Mouse (Mus musculus): ENCODE measurements around the gene Aldh1b1.
A peak's percentile ranks its signal among the peaks of the same experiment; 100 is the strongest.

Aldh1b1 gene

DNA sequence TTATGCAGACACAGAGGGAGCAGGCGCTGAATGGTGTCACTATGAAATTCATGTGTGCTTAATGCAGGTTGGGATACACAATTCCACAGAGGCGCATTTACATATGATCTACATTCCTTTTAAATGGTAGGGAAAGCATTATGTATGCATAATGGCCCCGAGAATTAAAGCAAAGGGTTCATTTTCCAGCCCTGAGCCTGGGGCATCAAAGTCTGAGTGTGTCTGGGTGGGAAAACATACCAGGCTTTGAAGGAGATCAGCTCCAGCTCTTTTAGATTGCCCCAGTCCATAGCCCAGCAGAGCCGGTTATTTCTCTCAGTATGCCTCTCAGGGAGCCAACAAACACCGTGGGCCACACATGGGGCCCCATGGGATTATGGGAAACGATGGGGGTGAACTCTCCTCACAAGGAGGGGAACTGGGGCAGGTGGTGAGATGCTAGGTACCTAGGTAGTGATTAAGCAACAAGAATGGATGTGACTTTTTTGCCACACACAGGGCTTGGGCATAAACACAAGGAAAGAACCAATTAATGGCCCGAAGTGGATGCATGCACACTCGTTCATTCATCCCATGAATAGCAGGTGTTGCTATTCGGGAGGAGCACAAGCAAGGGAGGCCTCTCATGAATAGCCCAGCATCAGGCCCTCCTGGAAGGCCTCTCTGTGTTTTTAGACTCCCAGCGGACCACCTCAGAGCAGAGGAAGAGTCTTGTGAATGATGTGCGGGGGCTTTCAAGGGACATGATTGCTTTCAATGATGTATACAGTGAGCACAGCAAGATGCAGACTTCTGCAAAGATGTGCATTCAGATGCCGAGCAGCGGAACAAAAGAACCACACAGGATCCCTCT lies 31.3 kb downstream of the Aldh1b1 start:
- DNase-seq = no peak

DNA sequence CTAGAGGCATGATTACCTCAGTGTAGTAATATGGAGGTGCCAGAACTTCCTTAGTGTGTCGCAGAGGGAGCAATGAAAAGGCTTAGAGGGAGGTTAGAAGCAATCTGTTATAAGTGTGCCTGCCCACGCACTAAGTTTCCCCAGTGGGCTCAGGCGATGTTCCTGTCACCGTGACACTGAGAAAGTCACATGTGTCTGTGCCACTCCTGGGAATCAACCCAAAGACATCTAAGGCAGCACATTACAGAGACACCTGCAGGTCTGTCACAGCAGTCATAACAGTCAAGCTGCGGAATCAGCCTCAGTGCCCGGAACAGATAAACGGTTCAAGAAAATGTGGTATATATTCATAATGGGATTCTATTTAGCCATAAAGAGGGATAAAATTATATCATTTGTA lies 33.2 kb downstream of the Aldh1b1 start:
- DNase-seq = no peak

DNA sequence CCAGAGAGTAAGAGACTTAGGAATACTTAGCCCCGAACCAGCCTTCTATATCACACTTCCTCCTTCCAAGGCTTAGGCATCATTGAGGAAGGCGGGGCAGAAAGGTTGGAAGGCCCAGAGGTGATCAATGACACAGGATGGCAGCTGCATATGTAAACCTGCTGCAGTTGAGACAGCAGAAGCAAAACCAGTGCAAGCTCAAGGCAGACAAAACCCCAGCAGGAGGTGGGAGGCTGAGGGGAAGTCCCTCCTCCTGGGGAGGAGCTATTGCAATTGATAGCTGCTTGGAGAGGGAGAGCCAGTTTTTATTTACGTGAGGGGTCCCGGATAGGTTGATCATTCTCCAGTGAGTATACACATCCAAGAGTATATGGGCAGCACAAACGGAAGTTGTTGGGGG lies 34.6 kb downstream of the Aldh1b1 start:
- DNase-seq = no peak

DNA sequence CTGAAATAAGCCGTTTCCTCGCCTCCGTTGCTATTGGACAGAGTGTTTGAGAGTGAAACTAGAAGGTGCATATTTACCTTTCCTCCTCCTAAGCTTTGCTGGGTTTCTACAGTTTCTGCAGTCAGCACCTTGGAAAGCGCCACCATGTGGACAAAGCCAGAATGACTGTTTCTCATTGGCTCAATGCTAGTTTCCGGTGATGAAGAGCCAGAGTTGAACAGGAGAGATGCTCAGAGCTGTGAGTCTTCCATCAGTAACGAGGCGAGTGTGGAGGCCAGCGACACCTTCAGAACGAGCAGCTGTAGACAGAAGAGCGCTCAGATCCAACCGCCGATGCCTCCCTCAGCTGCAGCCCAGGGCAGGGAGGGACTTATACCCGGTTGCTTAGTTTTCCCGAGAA lies 45.5 kb downstream of the Aldh1b1 start:
- DNase-seq = peak in 1 of 2 experiments; percentile 7

DNA sequence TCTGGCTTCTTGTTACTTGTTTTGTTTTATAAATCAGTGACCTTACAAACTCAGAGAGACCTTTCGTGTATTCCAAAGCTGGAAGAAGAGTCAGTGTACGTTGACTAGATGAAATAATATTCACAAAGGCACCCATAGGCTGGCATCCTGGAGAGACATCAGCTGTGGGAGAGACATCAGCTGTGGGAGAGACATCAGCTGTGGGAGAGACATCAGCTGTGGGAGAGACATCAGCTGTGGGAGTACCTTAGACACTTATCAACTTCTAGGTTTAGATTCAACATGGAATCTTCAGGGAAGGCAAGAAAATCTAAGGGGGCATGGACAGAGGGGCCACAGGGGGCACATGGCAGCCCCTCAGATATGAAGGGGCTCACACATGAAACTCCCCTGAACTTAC lies 47.4 kb downstream of the Aldh1b1 start:
- DNase-seq = no peak

DNA sequence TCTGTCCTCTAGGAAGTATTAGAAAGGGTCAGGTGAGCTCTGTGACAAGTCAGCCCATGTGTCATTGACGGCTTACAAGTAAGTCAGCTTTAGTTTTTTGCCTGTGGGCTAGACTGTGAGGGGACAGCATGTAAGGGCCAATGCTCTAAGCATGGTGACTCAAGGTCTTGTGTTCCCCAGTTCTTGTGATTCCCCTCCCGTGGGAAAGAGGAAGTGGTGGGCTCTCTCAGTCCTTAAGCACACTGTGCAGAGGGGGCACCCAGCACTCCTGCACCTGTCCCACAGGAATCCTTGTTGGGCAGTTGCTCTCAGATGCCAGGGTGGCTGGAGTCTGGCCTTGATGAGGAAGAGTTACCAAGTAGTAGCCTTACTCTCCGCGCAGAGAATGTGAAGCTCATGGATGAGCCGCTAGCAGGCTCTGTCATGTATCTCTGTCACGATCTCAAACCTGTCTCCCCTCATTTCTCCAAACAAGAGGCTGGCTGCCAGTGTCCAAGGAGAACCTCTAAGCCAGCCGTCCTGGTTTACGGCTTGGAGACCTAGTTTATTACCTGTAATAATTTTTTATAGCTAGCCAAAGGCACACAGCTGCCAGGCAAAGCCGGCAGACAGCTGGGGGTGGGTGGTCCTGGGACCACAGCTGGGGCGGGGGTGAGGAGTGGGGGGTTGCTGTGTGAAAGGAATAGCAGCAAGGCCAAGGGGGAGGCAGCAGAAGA lies 49.4 kb downstream of the Aldh1b1 start, which contains the start of gene Stra6l:
Stra6l (plus strand) TSS at position 556 of the 716 bp plus-strand sequence.
- DNase-seq = no peak

DNA sequence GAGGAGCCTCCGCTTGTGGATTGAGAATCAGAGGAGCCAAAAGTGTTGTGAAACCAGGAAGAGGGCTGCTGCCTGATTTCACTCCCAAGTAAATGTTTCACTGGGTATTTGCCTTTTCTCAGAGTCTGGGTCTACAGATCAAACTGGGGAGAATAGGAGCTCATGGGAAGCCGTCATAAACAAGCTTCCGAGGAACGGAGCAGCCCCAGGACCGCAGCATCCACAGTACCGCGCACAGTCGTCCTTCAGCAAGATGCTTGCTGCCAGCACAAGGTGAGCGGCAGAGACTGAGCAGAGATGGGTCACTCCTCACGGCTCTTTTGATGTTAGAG lies 50.0 kb downstream of the Aldh1b1 start:
- no peak for DNase-seq

DNA sequence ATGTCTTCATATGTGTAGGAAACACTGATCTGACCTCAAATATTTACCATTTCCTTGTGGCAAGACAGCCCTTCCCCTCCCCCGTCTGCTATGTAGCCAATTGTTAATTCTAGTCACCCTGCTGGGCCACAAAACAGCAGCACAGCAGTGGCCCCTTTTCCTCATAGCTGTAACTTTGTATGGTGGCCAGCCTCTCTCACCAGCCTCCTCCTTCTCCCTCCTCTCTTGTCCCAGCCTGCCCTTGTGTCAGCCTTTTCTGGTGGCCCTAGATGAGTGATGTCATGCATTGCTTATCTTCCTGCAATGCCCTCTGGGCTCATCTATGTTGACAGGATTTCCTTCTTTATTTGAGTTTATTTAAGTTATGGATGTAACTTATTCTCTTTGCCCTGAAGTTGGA lies 50.6 kb downstream of the Aldh1b1 start:
- DNase-seq = no peak

DNA sequence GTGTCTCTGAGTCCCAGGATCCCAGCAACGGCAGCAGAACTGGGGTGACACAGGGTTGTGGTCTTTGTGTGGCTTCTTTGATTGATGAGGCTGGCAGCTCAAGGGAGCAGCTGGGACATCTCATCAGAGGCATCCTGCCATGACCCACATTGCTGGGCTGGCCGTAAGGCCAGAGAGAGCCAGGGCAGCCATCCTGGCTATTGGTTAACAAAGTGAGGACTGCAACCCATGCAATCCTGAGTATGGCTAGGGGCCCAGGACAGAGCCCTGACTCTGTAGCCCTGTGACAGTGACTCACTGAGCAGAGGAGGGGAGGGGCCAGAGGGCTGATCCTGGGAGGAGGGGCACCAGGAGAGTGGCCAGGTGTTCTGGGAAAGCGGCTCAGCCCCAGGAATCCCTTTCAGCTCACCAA lies 52.8 kb downstream of the Aldh1b1 start:
- peak in 1 of 2 experiments; percentile 7 for DNase-seq

DNA sequence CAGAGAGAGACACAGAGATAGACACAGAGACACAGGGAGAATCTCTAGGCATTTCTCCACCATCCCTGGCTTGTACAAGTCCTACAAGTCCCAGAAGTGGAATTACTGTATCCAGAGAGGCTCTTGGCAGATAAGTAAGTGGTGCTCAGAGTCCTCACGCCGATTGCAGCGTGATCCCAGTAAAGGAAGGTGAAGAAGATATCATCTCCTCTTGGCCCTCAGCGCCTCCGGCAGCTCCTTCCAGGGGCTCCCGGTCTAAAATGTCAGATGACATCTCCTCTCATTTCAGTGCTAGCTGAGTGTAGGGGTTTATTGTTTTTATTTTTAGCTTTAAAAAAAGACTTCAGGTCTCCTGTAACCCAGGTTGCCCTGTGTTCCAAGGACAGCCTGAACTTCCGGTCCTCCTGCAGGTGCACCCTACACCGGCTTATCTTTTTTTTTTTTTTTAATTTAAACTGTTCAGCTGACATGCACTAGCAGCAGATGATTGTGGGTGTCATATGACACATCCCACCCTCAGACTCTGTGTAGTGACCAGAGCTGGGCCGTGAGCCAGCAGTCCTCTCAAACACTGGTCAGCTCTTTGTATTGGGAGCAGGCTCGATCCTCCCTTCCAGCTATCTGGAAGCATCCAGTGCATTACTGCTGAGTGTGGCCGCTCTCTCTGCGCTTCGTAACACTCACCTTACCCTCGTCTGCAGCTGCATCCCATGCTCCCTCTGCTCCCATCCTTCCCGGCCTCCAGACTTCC lies 54.8 kb downstream of the Aldh1b1 start:
- no peak for DNase-seq

Measured in cerebellum, adult 18-20 months (tissue).